ENCODE assay signal across 14 mouse cellular contexts in genomic region chr12:112125903-112126302, GRCm38 (mm10). TPM values are rescaled to one million over a fixed set of nuclear protein-coding genes. Genes with fewer than 3 reads are reported as not detected.
A peak's percentile ranks its signal among the peaks of the same experiment; 100 is the strongest.
DNase-seq lines count a peak whose midpoint lies in the region; ATAC-seq and TF ChIP-seq lines count a peak whose summit lies in the region.
"Had no signal": no experiment of that assay in that cellular context is flagged by ENCODE, and none has a peak within 500 bp of the region (broad histone marks: within the 10 kb centered on the region; RNA-seq: fewer than 3 reads in every experiment).

No protein-coding gene starts in this region.

- no peaks in the 10 kb centered on the region for H3K9me3 ChIP-seq in liver, postnatal 0 days (ENCODE audit: low read length)
- H3K9me3 ChIP-seq in liver, embryonic 11.5 days (ENCODE audit: control insufficient read depth, low read length) = no peaks in the 10 kb centered on the region
- no peaks in the 10 kb centered on the region for H3K9me3 ChIP-seq in kidney, embryonic 16.5 days (ENCODE audit: low read length)
- H3K9me3 ChIP-seq: heart, embryonic 12.5 days; neural tube, embryonic 15.5 days had no signal

- WGBS in liver, postnatal 0 days (ENCODE audit: insufficient replicate concordance) = 54% methylated on average over 14 of the region's 14 CpGs
- 64% methylated on average over 14 of the region's 14 CpGs for WGBS in liver, embryonic 11.5 days
- WGBS in kidney, embryonic 16.5 days = 55% methylated on average over 14 of the region's 14 CpGs

- H3K4me3 ChIP-seq in liver, postnatal 0 days (ENCODE audit: low read depth, low read length) = no peak overlapping the region
- H3K4me3 ChIP-seq in liver, embryonic 11.5 days (ENCODE audit: low read depth, low read length) = no peak overlapping the region
- H3K4me3 ChIP-seq in kidney, embryonic 16.5 days (ENCODE audit: low read length) = no peak overlapping the region
- no peak overlapping the region for H3K4me3 ChIP-seq in layer of hippocampus, adult 2 months
- H3K4me3 ChIP-seq: heart, embryonic 12.5 days; neural tube, embryonic 15.5 days had no signal

- peaks cover 4% of the 10 kb centered on the region; the same call in 1 of the 2 replicates for H3K4me1 ChIP-seq in liver, postnatal 0 days (ENCODE audit: insufficient read depth)
- peaks cover 4% of the 10 kb centered on the region; the same call in 1 of the 2 replicates for H3K4me1 ChIP-seq in liver, embryonic 11.5 days (replicated peaks; ENCODE audit: control insufficient read depth, insufficient read depth, low read length)
- peaks cover 16% of the 10 kb centered on the region for H3K4me1 ChIP-seq in kidney, embryonic 16.5 days (ENCODE audit: insufficient read depth, low read length)

- no peaks in the 10 kb centered on the region for H3K36me3 ChIP-seq in liver, postnatal 0 days (replicated peaks; ENCODE audit: insufficient read depth, low read length)
- no peaks in the 10 kb centered on the region for H3K36me3 ChIP-seq in liver, embryonic 11.5 days (ENCODE audit: control insufficient read depth, insufficient read depth, low read length)
- no peaks in the 10 kb centered on the region for H3K36me3 ChIP-seq in kidney, embryonic 16.5 days (ENCODE audit: insufficient read depth, low read length)
- H3K36me3 ChIP-seq: heart, embryonic 12.5 days; neural tube, embryonic 15.5 days had no signal

- H3K4me2 ChIP-seq in liver, postnatal 0 days (ENCODE audit: low read depth, low read length) = no peak overlapping the region
- H3K4me2 ChIP-seq in liver, embryonic 11.5 days = no peak overlapping the region
- H3K4me2 ChIP-seq in kidney, embryonic 16.5 days (replicated peaks; ENCODE audit: low read depth, low read length) = no peak overlapping the region
- H3K4me2 ChIP-seq: heart, embryonic 12.5 days; midbrain, embryonic 11.5 days; neural tube, embryonic 15.5 days had no signal

- no peak for TF ChIP-seq CTCF in liver, postnatal 0 days (IDR thresholded peaks at IDR 0.05; ENCODE audit: low read depth)
- TF ChIP-seq CTCF in layer of hippocampus, adult 2 months (conservative IDR thresholded peaks at IDR 0.05) = no peak

- DNase-seq in liver, postnatal 0 days = peak; percentile 44
- no peak for DNase-seq in liver, embryonic 11.5 days (ENCODE audit: low spot score)
- DNase-seq in lung, postnatal 25 days (ENCODE audit: low spot score) = peak; percentile 83
- no peak for DNase-seq in retina, embryonic 14.5 days (ENCODE audit: low spot score)
- no peak for DNase-seq in layer of hippocampus, adult 9-11 months
- no peak for DNase-seq in thymus, postnatal 36 days
- DNase-seq in layer of hippocampus, adult 2 months (ENCODE audit: low spot score in 2 of 2) = no peak

- TF ChIP-seq EP300 in liver, postnatal 0 days (IDR thresholded peaks at IDR 0.05; ENCODE audit: low read depth) = no peak

- H3K27me3 ChIP-seq in liver, postnatal 0 days (ENCODE audit: insufficient read depth, low read length) = no peaks in the 10 kb centered on the region
- peaks cover 24% of the 10 kb centered on the region for H3K27me3 ChIP-seq in liver, embryonic 11.5 days (replicated peaks; ENCODE audit: control insufficient read depth, insufficient read depth, low read length)
- peaks cover 14% of the 10 kb centered on the region; the same call in 1 of the 2 replicates for H3K27me3 ChIP-seq in kidney, embryonic 16.5 days (ENCODE audit: insufficient read depth, low read length)

- no peak overlapping the region for H3K27ac ChIP-seq in liver, postnatal 0 days (ENCODE audit: low read depth)
- no peak overlapping the region for H3K27ac ChIP-seq in liver, embryonic 11.5 days (ENCODE audit: low read depth, low read length)
- no peak overlapping the region for H3K27ac ChIP-seq in kidney, embryonic 16.5 days (ENCODE audit: low read length)
- H3K27ac ChIP-seq in layer of hippocampus, adult 2 months = no peak overlapping the region
- H3K27ac ChIP-seq: hindbrain, postnatal 0 days; neural tube, embryonic 15.5 days had no signal

- no peak overlapping the region for H3K9ac ChIP-seq in liver, postnatal 0 days (replicated peaks)
- H3K9ac ChIP-seq in liver, embryonic 11.5 days (ENCODE audit: low read depth, low read length) = no peak overlapping the region
- no peak overlapping the region for H3K9ac ChIP-seq in kidney, embryonic 16.5 days (replicated peaks; ENCODE audit: low read length)
- H3K9ac ChIP-seq: heart, embryonic 12.5 days; neural tube, embryonic 15.5 days had no signal

- ATAC-seq in liver, postnatal 0 days = peak; percentile 43
- ATAC-seq in liver, embryonic 11.5 days (replicated peaks; ENCODE audit: low FRiP score) = no peak
- ATAC-seq in kidney, embryonic 16.5 days (ENCODE audit: low FRiP score, low TSS enrichment) = peak; percentile 16; the same call in 1 of the 2 replicates
- ATAC-seq: activated CD4-positive, CD25-positive, alpha-beta regulatory T cell, adult 4 months; forebrain, embryonic 14.5 days; hindbrain, postnatal 0 days had no signal

RNA-seq across cellular contexts. Expression of gene Aspg, which starts 19.4 kb away (rescaled TPM):
- polyA plus RNA-seq in liver, postnatal 0 days (2015; fragmentation: Nextera tagmentation; extraction: Ambion mirVana) = 12.6 and 14.8 TPM in 2 replicates
- 0.38 and 0.73 TPM in 2 replicates for polyA plus RNA-seq in liver, embryonic 11.5 days (2014; fragmentation: Nextera tagmentation; extraction: Ambion mirVana)
- polyA plus RNA-seq in kidney, embryonic 16.5 days (2015; fragmentation: Nextera tagmentation; extraction: Ambion mirVana) = 3.7 TPM in 2 replicates
- total RNA-seq in layer of hippocampus, adult 2 months (2021) = 1 to 10 TPM; 1.4 to 3.4 TPM
- polyA plus RNA-seq: activated CD4-positive, CD25-positive, alpha-beta regulatory T cell, adult 4 months had no signal

RNA-seq across cellular contexts. Expression of gene Kif26a, which starts 20.1 kb away (rescaled TPM):
- 0.14 and 0.17 TPM in 2 replicates for polyA plus RNA-seq in liver, postnatal 0 days (2015; fragmentation: Nextera tagmentation; extraction: Ambion mirVana)
- 0.52 and 0.59 TPM in 2 replicates for polyA plus RNA-seq in liver, embryonic 11.5 days (2014; fragmentation: Nextera tagmentation; extraction: Ambion mirVana)
- 3.8 and 4.4 TPM in 2 replicates for polyA plus RNA-seq in kidney, embryonic 16.5 days (2015; fragmentation: Nextera tagmentation; extraction: Ambion mirVana)
- total RNA-seq in layer of hippocampus, adult 2 months (2021) = 1 to 10 TPM; 5.0 to 5.8 TPM
- polyA plus RNA-seq: activated CD4-positive, CD25-positive, alpha-beta regulatory T cell, adult 4 months had no signal

Comparison
In these comparisons a context has a peak if more than half of its experiments do, and no peak if none do; other contexts are left out.
1. DNase-seq: peak in liver, postnatal 0 days (single experiment) and lung, postnatal 25 days (single experiment); none in liver, embryonic 11.5 days (single experiment), retina, embryonic 14.5 days (single experiment), layer of hippocampus, adult 9-11 months (single experiment), thymus, postnatal 36 days (0 of 2) and layer of hippocampus, adult 2 months (0 of 2).